Mouse (Mus musculus) lung, postnatal 0 days (tissue): ENCODE data around the gene Fam189b. TPM values are rescaled to one million over a fixed set of nuclear protein-coding genes. Genes with fewer than 3 reads are reported as not detected.

Experiments used
- ATAC-seq: fragments of 200-750 bp; cut with Nextera tagmentation; 2 replicates; pipeline ENCODE4 v1.8.0; 2017; ENCODE audit warnings: moderate library complexity
- DNase-seq: peaks from one replicate; pipeline ENCODE4 v3.0.0-alpha.2; 2016; ENCODE audit warnings: low spot score
- H3K27ac ChIP-seq: fragments of 300-500 bp; sonication (generic); 2 replicates; pipeline ENCODE4 v1.5.1; 2014; ENCODE audit warnings: antibody characterized with exemption, mild to moderate bottlenecking, low read length, mixed read lengths
- H3K27me3 ChIP-seq: fragments of 300-500 bp; sonication (generic); replicated peaks from 2 replicates; pipeline ENCODE4 v1.6.1; 2014; ENCODE audit warnings: low read length, mixed read lengths; ENCODE audit not compliant: insufficient read depth
- H3K36me3 ChIP-seq: fragments of 300-500 bp; sonication (generic); 2 replicates; pipeline ENCODE4 v1.6.1; 2014; ENCODE audit warnings: low read length, mixed read lengths; ENCODE audit not compliant: insufficient read depth
- H3K4me1 ChIP-seq: fragments of 300-500 bp; sonication (generic); 2 replicates; pipeline ENCODE4 v1.6.1; 2014; ENCODE audit warnings: antibody characterized with exemption, low read depth, low read length, mixed read lengths; ENCODE audit not compliant: insufficient read depth
- H3K4me2 ChIP-seq: fragments of 300-500 bp; sonication (generic); replicated peaks from 2 replicates; pipeline ENCODE4 v1.6.1; 2014; ENCODE audit warnings: low read depth, mild to moderate bottlenecking, low read length, moderate library complexity, mixed read lengths
- H3K4me3 ChIP-seq: fragments of 300-500 bp; sonication (generic); 2 replicates; pipeline ENCODE4 v1.5.1; 2014; ENCODE audit warnings: low read depth, low read length
- H3K9ac ChIP-seq: fragments of 300-500 bp; sonication (generic); replicated peaks from 2 replicates; pipeline ENCODE4 v1.6.1; 2014; ENCODE audit warnings: low read depth, mild to moderate bottlenecking
- H3K9me3 ChIP-seq: fragments of 300-500 bp; sonication (generic); 2 replicates; pipeline ENCODE4 v1.6.1; 2016; ENCODE audit warnings: low read length, mixed read lengths
- CTCF ChIP-seq: IDR thresholded peaks from 2 replicates; pipeline ENCODE4 v1.5.1; 2016; ENCODE audit warnings: antibody characterized with exemption, mild to moderate bottlenecking
- EP300 ChIP-seq: IDR thresholded peaks from 2 replicates; pipeline ENCODE4 v1.6.1; 2016; ENCODE audit warnings: antibody characterized with exemption, mild to moderate bottlenecking, control low read depth
- WGBS: fragments of 180-500 bp; shearing (Covaris S2); extraction: QIAGEN DNeasy Blood & Tissue Kit; methylation state at CpG from one replicate; pipeline ENCODE4 v1.1.7; 2014; 5-methylcytosine and 5-hydroxymethylcytosine counted together
- polyA plus RNA-seq: library from polyadenylated mRNA; unstranded; fragments of >200 nt; fragmentation: Nextera tagmentation; extraction: Ambion mirVana; gene quantifications from 2 replicates; pipeline ENCODE4 v1.2.1, GENCODE M21; 2015

The Fam189b gene
- polyA plus RNA-seq, 1 experiment from 2014 or later = 6.6 TPM

DNA sequence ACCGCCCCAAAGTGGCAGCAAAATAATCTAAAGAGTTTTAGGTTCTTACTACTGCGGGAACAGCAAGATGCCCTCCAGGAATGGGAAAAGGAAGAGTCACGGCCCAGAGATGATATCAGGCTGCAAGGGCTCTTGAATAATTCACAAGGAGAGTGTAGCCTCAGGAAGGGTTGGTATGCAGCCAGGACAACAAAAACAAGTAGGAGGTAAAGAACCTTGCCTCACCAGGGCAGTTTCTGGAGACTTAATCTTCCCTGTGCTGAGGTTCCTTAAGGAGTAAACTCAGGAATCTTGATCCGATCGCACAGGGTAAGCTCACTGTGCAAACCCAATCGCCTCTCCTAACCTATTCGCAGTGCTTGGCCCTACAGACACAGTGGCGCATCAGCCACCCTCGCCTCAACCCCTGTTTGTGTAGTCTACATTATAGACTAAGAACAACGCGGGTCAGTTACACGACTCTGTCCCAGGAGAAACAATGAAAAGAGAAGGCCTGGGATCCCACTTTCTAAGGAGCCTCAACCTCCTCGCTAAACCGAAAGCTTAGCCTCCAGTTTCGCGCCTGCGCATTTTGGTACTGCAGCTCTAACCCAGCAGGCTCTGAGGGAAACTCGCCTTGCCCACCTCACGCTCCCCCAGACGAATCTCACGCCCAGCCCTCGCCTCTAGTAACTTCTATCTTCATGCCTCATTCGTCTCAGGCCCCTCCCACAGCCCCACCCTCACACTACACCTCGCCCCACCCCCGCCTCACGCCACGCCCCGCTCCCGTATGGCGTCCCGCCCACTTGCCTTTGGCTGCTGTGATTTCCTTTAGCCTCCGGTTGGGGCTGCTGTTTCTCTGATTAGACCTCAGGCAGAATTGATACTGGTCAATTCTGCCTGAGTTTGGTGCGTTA is 13.3 kb downstream of the Fam189b start:
- no peaks in the 10 kb centered on the region for H3K27me3 ChIP-seq
- no peaks in the 10 kb centered on the region for H3K4me1 ChIP-seq
- TF ChIP-seq CTCF (peak; percentile 75), EP300 (no peak)
- DNase-seq = peak; percentile 97
- no peaks in the 10 kb centered on the region for H3K9me3 ChIP-seq
- peak overlapping the region; percentile 41 for H3K9ac ChIP-seq
- peak overlapping the region; percentile 68 for H3K4me2 ChIP-seq
- ATAC-seq = peak; percentile 98
- no peaks in the 10 kb centered on the region for H3K36me3 ChIP-seq
- peak overlapping the region; percentile 82 for H3K27ac ChIP-seq
- 7% methylated on average over 33 of the region's 33 CpGs for WGBS
- H3K4me3 ChIP-seq = peak overlapping the region; percentile 47

DNA sequence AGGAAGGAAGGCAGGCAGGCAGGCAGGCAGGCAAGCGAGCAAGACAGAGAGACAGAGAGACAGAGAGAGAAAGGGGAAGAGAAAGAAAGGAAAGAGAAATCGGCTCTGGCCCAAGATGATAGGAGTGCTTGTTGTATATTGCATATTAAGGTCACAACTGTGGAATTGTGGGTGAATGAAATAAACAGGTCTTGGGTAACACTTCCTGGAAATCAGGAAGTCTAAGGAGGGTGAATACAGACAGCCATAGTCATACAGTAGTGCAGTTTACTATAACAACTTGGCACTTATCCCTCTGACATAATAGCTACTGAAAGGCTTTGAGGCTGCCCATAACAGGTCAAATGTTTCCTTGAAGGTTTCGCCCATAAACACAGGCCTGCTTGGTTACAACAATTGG is 16.9 kb downstream of the Fam189b start:
- Histone ChIP-seq H3K27me3 (no peaks in the 10 kb centered on the region), H3K4me3 (no peak overlapping the region), H3K9ac (no peak overlapping the region), H3K4me1 (peaks cover 4% of the 10 kb centered on the region; the same call in 1 of the 2 replicates), H3K36me3 (0 out of 2 replicates have a peak, but pooled peaks cover 4% of the 10 kb centered on the region), H3K9me3 (no peaks in the 10 kb centered on the region), H3K4me2 (no peak overlapping the region), H3K27ac (no peak overlapping the region)
- 56% methylated on average over 3 of the region's 3 CpGs for WGBS
- no peak for ATAC-seq
- DNase-seq = peak; percentile 43
- TF ChIP-seq EP300 (no peak), CTCF (no peak)

DNA sequence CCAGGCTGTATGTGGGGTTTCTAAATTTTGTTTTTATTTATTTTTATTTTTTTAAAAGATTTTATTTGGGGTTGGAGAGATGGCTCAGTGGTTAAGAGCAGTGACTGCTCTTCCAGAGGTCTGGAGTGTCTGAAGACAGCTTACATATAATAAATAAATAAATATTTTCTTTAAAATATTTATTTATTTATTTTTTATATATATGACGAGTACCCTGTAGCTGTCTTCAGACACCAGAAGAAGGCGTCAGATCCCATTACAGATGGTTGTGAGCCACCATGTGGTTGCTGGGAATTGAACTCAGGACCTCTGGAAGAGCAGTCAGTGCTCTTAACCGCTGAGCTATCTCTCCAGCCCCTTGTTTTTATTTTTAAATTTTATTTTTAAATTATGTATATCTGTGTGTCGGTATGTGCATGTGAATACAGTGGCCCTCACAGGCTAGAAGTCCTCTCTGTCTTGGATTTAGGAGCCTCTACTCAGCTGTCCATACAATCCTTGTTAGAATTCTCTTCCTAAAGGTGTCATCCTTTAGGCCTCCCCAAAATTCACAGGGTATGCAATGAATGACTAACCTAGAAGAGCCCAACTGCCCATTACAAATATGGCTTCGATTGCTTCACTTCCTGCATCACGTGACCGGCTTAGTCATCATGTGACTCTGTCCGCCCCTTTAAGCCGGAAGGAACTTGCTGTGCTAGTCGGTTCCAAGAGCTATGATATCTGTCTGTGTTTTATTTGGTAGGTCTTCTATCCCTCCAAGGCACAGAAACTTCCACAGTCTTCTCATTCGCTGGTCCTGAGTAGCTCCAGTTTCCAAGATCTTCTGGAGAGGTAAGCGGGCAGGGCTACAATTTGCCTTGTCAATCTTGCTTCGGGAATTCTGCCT is 19.6 kb downstream of the Fam189b start, which contains the start of gene Gba:
TSS of gene Gba (plus strand) at position 676 of the 889 bp plus-strand sequence.
- 23% methylated on average over 13 of the region's 13 CpGs for WGBS
- no peak within 1 kb of the TSS for H3K27ac ChIP-seq

DNA sequence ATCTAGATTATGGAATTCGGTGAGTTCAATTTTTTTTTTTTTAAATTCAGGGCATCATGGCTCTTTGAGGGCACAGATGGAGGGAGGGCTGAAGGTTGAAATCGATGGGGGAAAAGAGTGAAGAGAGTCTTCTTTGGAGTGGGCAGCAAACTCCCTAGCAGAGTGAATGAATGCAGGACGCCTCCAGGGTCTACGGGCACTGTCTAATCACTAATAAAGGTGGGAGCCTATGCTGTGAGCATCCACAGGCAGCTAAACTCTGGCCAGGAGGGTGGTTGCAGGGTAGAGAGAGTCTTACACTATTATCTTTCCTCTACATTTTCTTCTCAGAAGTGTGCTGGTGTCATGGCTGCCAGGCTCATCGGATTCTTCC is 20.2 kb downstream of the Fam189b start:
- H3K4me3 ChIP-seq = peak overlapping the region; percentile 46
- peaks cover 4% of the 10 kb centered on the region; the same call in 1 of the 2 replicates for H3K4me1 ChIP-seq
- DNase-seq (no peak), ATAC-seq (no peak)
- H3K27ac ChIP-seq = no peak overlapping the region
- WGBS = 31% methylated on average over 5 of the region's 5 CpGs
- H3K9me3 ChIP-seq = no peaks in the 10 kb centered on the region
- H3K36me3 ChIP-seq = peaks cover 23% of the 10 kb centered on the region
- no peak for TF ChIP-seq CTCF
- no peak for TF ChIP-seq EP300
- H3K27me3 ChIP-seq = no peaks in the 10 kb centered on the region
- peak overlapping the region; percentile 77 for H3K4me2 ChIP-seq
- peak overlapping the region; percentile 46 for H3K9ac ChIP-seq

More for the DNA sequence above, 19.6 kb downstream of the Fam189b start, which contains the start of gene Gba:
- H3K36me3 ChIP-seq = peaks cover 16% of the 10 kb centered on the region
- TF ChIP-seq EP300 (peak; percentile 77), CTCF (no peak)
- DNase-seq (peak; percentile 94), ATAC-seq (peak; percentile 93)
- H3K4me2 ChIP-seq = peak within 1 kb of the TSS; percentile 77
- H3K27me3 ChIP-seq = no peaks in the 10 kb centered on the region
- H3K9me3 ChIP-seq = no peaks in the 10 kb centered on the region
- H3K9ac ChIP-seq = peak within 1 kb of the TSS; percentile 46
- peak within 1 kb of the TSS; percentile 46 for H3K4me3 ChIP-seq
- peaks cover 4% of the 10 kb centered on the region; the same call in 1 of the 2 replicates for H3K4me1 ChIP-seq

DNA sequence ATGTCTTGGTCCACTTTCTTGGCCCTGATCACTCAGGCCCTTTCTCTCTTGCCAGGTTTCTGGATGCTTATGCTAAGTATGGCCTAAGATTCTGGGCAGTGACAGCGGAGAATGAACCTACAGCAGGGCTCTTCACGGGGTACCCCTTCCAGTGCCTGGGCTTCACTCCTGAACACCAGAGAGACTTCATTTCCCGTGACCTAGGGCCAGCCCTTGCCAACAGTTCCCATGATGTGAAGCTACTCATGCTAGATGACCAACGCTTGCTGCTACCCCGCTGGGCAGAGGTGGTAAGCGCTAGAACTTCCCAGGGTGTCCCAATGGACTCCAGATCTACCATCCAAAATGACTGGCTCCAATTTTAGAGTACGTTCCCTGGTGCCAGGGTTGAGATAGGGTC is 23.1 kb downstream of the Fam189b start:
- TF ChIP-seq CTCF = no peak
- no peak for TF ChIP-seq EP300
- H3K27ac ChIP-seq = no peak overlapping the region
- H3K27me3 ChIP-seq = no peaks in the 10 kb centered on the region
- H3K36me3 ChIP-seq = peaks cover 35% of the 10 kb centered on the region
- WGBS = 92% methylated on average over 7 of the region's 7 CpGs
- H3K9ac ChIP-seq = no peak overlapping the region
- H3K4me2 ChIP-seq = no peak overlapping the region
- no peak overlapping the region for H3K4me3 ChIP-seq
- H3K4me1 ChIP-seq = peaks cover 4% of the 10 kb centered on the region; the same call in 1 of the 2 replicates
- DNase-seq = no peak
- ATAC-seq = no peak
- no peaks in the 10 kb centered on the region for H3K9me3 ChIP-seq

DNA sequence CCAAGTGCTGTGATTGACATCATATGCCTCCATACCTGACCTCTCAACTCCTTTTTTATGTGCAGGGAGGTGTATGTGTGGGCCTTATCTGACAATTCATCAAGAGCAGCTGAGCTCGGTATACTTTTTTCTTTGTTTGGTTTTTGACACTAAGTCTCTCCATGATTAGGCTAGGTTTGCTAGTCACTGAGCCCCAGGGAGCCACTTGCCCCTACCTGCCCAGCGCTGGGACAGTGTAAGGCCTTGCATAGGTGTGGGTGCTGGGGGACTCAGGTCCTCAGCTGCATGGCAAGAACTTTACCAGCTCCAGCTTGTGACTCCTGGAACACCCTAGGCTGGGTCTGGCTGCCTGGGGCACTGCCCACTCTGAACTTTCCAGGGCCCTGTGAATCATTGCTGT is 23.8 kb downstream of the Fam189b start:
- TF ChIP-seq EP300 (no peak), CTCF (no peak)
- peaks cover 4% of the 10 kb centered on the region; the same call in 1 of the 2 replicates for H3K4me1 ChIP-seq
- H3K36me3 ChIP-seq = peaks cover 35% of the 10 kb centered on the region
- H3K9ac ChIP-seq = no peak overlapping the region
- no peak overlapping the region for H3K4me2 ChIP-seq
- H3K4me3 ChIP-seq = no peak overlapping the region
- no peaks in the 10 kb centered on the region for H3K9me3 ChIP-seq
- DNase-seq (no peak), ATAC-seq (no peak)
- no peak overlapping the region for H3K27ac ChIP-seq
- no peaks in the 10 kb centered on the region for H3K27me3 ChIP-seq
- WGBS = 83% methylated on average over 2 of the region's 2 CpGs
